Mouse (Mus musculus): ENCODE results near the gene Ifrd2.
A peak's percentile ranks its signal among the peaks of the same experiment; 100 is the strongest.

Gene Ifrd2

DNA sequence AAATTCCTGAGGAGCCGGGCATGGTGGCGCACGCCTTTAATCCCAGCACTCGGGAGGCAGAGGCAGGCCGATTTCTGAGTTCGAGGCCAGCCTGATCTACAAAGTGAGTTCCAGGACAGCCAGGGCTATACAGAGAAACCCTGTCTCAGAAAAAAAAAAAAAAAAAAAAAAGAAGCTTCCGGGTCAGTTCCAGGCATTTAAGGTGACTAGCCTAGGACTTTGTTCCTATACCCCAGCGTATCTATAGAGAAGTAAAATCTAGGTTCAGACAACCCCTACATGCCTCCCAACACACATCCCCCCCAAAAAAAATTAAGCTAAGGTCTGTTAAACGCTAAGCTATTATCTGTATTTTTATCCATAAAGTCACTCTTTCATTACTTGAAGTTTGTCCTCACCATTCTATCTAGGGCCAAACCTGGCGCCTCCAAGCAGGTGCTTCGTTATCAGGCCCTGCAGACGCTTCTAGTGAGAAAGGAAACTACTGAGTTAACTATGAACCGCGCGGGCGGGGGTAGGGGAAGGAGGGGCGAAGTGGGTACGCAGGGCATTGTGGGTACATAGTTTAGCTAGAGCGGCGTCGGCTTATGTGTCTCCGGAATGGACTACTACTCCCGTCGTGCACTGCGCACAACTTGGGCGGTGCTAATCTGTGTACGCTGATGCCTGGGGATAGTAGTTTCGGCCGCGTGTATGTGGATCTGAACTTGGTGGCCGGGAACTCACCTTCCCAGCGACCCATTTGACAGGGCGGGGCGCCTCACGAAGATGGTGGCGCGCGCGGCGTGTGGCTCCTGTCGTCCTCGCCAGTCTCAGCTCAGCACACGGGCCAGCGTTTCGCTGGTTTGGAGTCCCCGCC, at the start of gene Ifrd2:
Ifrd2 (plus strand) TSS at position 669 of the 859 bp plus-strand sequence.
- DNase-seq = peak; percentile 100

DNA sequence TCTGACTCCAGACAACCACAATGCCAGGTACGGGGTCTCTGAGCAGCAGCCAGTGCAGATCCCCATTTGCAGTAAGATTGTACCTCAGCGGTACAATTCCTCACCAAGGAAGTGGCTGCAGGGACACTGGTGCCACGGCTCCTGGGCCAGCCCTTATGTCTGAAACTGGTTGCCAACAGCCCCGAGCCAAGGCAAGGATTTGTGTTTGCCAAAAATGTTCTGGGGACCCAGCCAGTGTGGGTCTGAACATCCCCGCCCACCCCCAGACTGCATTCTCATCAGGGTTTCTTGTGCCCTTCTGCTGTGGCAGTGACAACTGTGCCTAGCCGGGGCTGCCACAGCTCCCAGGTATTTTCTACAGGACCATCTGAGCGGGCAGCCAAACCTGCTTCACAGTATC, 49.2 kb upstream of the Ifrd2 start:
- DNase-seq = no peak

GRCm38 (mm10) chr9:107538711-107539110, 48.7 kb upstream of the Ifrd2 start:
- DNase-seq = no peak

DNA sequence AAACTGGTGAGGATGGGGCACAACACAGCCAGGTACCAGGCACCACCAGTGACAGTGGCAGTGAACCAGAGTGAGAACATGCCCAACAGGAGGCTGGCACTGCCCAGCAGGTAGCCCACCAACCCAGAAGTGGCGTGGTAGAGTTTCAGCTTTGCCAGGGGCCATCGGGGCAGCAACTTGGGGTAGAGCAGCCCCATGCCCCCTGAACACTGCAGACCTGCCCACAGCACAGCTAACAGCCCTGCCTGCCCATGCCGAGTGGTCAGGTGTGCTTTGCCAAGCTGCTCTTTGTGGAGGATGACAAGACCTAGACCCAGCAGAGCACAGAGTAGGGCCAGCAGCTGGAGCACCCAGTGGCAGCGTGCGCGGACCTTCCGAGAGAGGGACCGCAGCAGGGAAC, 47.5 kb upstream of the Ifrd2 start:
- no peak for DNase-seq

DNA sequence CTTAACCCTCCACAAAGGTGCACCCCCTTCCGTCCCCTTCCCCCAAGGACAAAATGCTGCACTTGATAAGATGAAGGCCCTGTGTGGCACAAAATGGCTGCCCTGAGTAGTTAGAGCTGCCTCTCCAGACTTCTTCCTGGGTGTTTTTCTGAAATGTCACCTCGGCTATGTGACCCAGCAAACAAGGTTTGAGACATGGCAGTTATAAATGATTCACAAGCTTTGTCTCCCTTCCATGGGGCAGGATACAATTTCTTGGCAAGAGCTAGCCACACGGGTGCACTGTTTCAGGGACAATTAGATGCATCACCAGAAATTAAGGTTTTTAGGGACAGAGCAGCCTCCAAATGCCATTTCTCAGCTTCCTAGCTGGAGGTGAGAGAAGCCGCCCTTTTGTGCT, 47.0 kb upstream of the Ifrd2 start:
- DNase-seq = no peak

DNA sequence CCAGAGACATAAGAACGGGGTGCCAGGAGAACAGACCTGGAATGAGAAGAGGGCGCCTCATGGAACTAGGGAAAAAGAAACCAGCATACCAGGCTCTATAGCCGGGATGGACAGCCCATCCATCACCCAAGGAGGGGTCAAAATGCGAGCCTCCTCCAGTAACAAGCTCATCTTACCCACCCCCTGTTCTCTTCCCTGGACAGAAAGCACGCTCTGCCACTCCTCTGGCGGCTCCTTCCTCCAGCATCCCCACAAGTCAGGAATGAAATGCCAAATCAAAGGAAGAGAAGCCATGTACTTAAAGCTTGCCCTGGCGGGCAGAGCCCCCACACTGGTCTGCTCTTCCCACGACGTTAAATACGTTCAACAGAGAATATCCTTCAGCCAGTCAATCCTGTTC, 46.4 kb upstream of the Ifrd2 start:
- DNase-seq = no peak

GRCm38 (mm10) chr9:107541474-107542351, 45.7 kb upstream of the Ifrd2 start, which contains the start of the genes Cyb561d2 and Nprl2:
Gene Cyb561d2, minus strand, starts transcription at chr9:107542193.
Gene Nprl2, plus strand, starts transcription at chr9:107542226.
- DNase-seq = peak; percentile 96

- DNase-seq = no peak
These were observed 45.1 kb upstream of the Ifrd2 start for GRCm38 (mm10) chr9:107542352-107542686.

DNA sequence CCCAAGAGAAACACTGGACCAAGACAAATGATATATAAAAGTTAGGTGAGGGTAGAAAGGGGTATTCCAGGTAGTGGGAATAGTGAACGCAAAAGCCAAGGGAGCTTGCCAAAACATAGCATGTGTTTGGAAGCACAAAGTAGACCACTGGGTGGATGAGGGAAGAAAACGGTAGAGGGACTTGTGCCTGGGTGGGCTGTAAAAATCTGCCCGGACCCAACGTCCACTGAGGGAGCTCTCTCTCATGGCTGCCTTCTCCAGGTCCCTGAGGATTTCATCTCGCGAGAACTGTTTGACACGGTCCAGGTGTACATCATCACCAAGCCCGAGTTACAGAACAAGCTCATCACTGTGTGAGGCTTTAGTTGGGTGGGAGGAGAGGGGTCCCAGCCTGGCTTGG, 44.7 kb upstream of the Ifrd2 start:
- no peak for DNase-seq

- no peak for DNase-seq
These were observed 44.1 kb upstream of the Ifrd2 start for GRCm38 (mm10) chr9:107543299-107543698.

- no peak for DNase-seq
These were observed 43.2 kb upstream of the Ifrd2 start for GRCm38 (mm10) chr9:107544196-107544700.

DNA sequence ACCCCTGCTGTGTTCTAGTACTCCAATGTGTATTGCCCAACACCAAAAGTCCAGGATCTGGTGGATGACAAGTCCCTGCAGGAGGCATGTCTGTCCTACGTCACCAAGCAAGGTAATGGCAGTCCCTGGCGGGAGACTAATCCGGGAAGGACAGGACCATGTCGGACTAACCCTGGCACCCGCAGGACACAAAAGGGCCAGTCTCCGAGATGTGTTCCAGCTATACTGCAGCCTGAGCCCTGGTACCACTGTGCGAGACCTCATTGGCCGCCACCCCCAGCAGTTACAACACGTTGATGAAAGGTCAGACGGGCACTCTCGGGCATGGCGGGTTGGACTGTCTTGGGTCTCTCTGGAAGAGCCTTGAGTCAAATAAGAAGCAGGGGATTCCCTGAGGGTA, 42.7 kb upstream of the Ifrd2 start:
- DNase-seq = no peak

GRCm38 (mm10) chr9:107545199-107545598, 42.2 kb upstream of the Ifrd2 start:
- no peak for DNase-seq

- peak; percentile 53 for DNase-seq
These were observed 41.8 kb upstream of the Ifrd2 start for GRCm38 (mm10) chr9:107545602-107546001.

GRCm38 (mm10) chr9:107547026-107547425, 40.4 kb upstream of the Ifrd2 start, which contains the start of gene Zmynd10:
Gene Zmynd10, plus strand, starts transcription at chr9:107547298.
- DNase-seq = peak; percentile 92

DNA sequence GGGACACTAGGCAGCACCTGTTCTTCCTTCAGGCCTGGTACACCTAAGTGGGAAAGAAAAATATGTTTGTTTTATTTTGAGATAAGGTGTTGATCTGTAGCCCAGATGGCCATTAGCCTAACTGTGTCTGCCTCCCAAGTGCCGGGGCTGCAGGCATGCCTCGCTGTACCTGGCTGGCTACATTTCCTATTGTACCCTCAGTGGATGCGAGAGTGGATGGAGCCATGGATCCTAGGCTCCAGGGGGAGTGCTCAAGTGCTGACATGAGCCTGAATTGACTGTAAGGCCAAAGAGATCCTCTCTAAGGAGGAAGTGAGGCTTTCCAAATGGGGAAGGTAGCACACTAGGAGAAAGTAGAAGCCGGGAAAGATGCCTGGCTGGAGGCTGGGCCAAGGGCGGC, 39.5 kb upstream of the Ifrd2 start:
- no peak for DNase-seq

GRCm38 (mm10) chr9:107548820-107549219, 38.6 kb upstream of the Ifrd2 start:
- DNase-seq = no peak

DNA sequence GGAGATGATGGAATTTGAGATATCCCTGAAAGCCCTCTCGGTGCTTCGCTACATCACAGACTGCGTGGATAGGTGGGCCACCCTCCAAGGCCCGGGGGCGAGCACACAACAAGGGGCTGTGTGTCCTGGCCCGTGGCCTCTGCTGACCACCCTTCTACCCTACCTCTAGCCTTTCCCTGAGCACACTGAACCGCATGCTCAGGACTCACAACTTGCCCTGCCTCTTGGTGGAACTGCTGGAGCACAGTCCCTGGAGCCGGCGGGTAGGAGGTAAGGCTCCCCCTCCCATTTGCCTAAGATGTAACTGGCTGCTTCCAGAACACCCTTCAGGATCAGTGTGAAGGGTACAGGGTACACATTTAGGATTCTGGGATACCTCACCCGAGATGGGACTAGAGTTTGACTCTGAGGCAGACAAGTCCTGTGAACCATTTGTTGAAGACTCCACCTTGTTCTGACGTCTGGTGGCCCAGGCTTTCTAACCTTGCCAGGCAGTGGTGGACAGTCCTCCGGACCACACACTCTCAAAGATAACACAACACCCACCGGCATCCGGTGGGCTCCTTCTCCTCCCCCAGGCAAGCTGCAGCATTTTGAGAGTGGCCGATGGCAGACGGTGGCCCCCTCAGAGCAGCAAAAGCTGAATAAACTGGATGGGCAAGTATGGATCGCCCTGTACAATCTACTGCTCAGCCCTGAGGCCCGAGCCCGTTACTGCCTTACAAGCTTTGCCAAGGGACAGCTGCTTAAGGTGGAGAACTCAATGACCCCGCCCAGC, 38.0 kb upstream of the Ifrd2 start:
- no peak for DNase-seq

GRCm38 (mm10) chr9:107550491-107551116, 36.8 kb upstream of the Ifrd2 start:
- no peak for DNase-seq

- DNase-seq = no peak
These were observed 36.1 kb upstream of the Ifrd2 start, which contains the start of gene Rassf1 for GRCm38 (mm10) chr9:107551117-107551889. Gene Rassf1, plus strand, starts transcription at chr9:107551555.

- no peak for DNase-seq
These were observed 35.5 kb upstream of the Ifrd2 start for GRCm38 (mm10) chr9:107551890-107552355.

Measured in right cerebral cortex, adult 18-20 months (tissue).